Mouse (Mus musculus) testis, adult 2 months (tissue): ENCODE data around the gene Aff3. TPM values are rescaled to one million over a fixed set of nuclear protein-coding genes. Genes with fewer than 3 reads are reported as not detected.
"Not testable (repeated sequence)": the region's sequence is repeated elsewhere in the genome, so short reads cannot be mapped to it uniquely, and the experiment has no call there.

Experiments used
- H3K27ac ChIP-seq: fragments of 200-500 bp; 2 replicates; pipeline ENCODE4 v1.5.1; 2012; ENCODE audit warnings: low read depth, low read length; ENCODE audit not compliant: control insufficient read depth, insufficient read depth
- H3K27me3 ChIP-seq: fragments of 200-500 bp; 2 replicates; pipeline ENCODE4 v1.6.1; 2012; ENCODE audit warnings: mild to moderate bottlenecking, low read length, moderate library complexity; ENCODE audit not compliant: control insufficient read depth, insufficient read depth
- H3K36me3 ChIP-seq: fragments of 200-500 bp; 2 replicates; pipeline ENCODE4 v1.6.1; 2012; ENCODE audit warnings: mild to moderate bottlenecking, low read length; ENCODE audit not compliant: control insufficient read depth, insufficient read depth
- H3K4me1 ChIP-seq: fragments of 200-500 bp; 2 replicates; pipeline ENCODE4 v1.6.1; 2012; ENCODE audit warnings: low read length; ENCODE audit not compliant: control insufficient read depth, insufficient read depth
- H3K4me3 ChIP-seq: fragments of 200-500 bp; 2 replicates; pipeline ENCODE4 v1.5.1; 2012; ENCODE audit warnings: low read depth, mild to moderate bottlenecking, low read length, moderate library complexity, mixed read lengths; ENCODE audit not compliant: control insufficient read depth
- CTCF ChIP-seq: fragments of 200-500 bp; IDR thresholded peaks from 2 replicates; pipeline ENCODE4 v1.5.1; 2012; ENCODE audit warnings: low read depth, mild to moderate bottlenecking, inconsistent platforms, low read length, moderate library complexity; ENCODE audit not compliant: control insufficient read depth, insufficient read depth, insufficient replicate concordance
- POLR2A ChIP-seq: fragments of 200-500 bp; IDR thresholded peaks from 2 replicates; pipeline ENCODE4 v1.6.1; 2012; ENCODE audit warnings: low read depth, mild to moderate bottlenecking, inconsistent platforms, low read length, moderate library complexity; ENCODE audit not compliant: control insufficient read depth
- polyA plus RNA-seq: library from polyadenylated mRNA; depleted of rRNA; stranded (reverse); fragments of >200 nt; gene quantifications from 2 replicates; pipeline ENCODE4 v1.2.3, GENCODE M21; 2012

The Aff3 gene
- polyA plus RNA-seq, 1 experiment = 8.1 TPM

- H3K27me3 ChIP-seq = no peaks in the 10 kb centered on the region
- H3K36me3 ChIP-seq = no peaks in the 10 kb centered on the region
- H3K4me1 ChIP-seq = no peaks in the 10 kb centered on the region
- no peak overlapping the region for H3K4me3 ChIP-seq
- no peak overlapping the region for H3K27ac ChIP-seq
- TF ChIP-seq CTCF (no peak), POLR2A (no peak)
Observed at GRCm38 (mm10) chr1:38441800-38442199, 223.0 kb downstream of the Aff3 start.

- TF ChIP-seq POLR2A (no peak), CTCF (no peak)
- H3K27ac ChIP-seq = no peak overlapping the region
- H3K27me3 ChIP-seq = no peaks in the 10 kb centered on the region
- H3K4me1 ChIP-seq = no peaks in the 10 kb centered on the region
- no peaks in the 10 kb centered on the region for H3K36me3 ChIP-seq
- H3K4me3 ChIP-seq = no peak overlapping the region
Observed at GRCm38 (mm10) chr1:38440471-38440815, 224.3 kb downstream of the Aff3 start.

GRCm38 (mm10) chr1:38439751-38440470 is 224.8 kb downstream of the Aff3 start:
- Histone ChIP-seq H3K4me1 (no peaks in the 10 kb centered on the region), H3K4me3 (no peak overlapping the region), H3K36me3 (no peaks in the 10 kb centered on the region), H3K27ac (no peak overlapping the region), H3K27me3 (no peaks in the 10 kb centered on the region)
- TF ChIP-seq POLR2A = no peak

- TF ChIP-seq CTCF (no peak), POLR2A (no peak)
- Histone ChIP-seq H3K27me3 (no peaks in the 10 kb centered on the region), H3K4me1 (no peaks in the 10 kb centered on the region), H3K27ac (no peak overlapping the region), H3K4me3 (no peak overlapping the region), H3K36me3 (no peaks in the 10 kb centered on the region)
Observed at GRCm38 (mm10) chr1:38438447-38438846, 226.3 kb downstream of the Aff3 start.

GRCm38 (mm10) chr1:38437671-38438070 is 227.1 kb downstream of the Aff3 start:
- Histone ChIP-seq H3K4me1 (no peaks in the 10 kb centered on the region), H3K27me3 (no peaks in the 10 kb centered on the region), H3K4me3 (no peak overlapping the region), H3K27ac (no peak overlapping the region), H3K36me3 (no peaks in the 10 kb centered on the region)
- TF ChIP-seq POLR2A (no peak), CTCF (no peak)

GRCm38 (mm10) chr1:38436471-38437340 is 228.0 kb downstream of the Aff3 start:
- no peaks in the 10 kb centered on the region for H3K27me3 ChIP-seq
- no peak for TF ChIP-seq POLR2A
- no peak for TF ChIP-seq CTCF
- no peaks in the 10 kb centered on the region for H3K4me1 ChIP-seq
- H3K4me3 ChIP-seq = no peak overlapping the region
- no peaks in the 10 kb centered on the region for H3K36me3 ChIP-seq
- no peak overlapping the region for H3K27ac ChIP-seq

- H3K4me3 ChIP-seq, H3K36me3 ChIP-seq, H3K4me1 ChIP-seq, H3K27me3 ChIP-seq, H3K27ac ChIP-seq: not testable (repeated sequence)
Observed at GRCm38 (mm10) chr1:38430311-38430710, 234.4 kb downstream of the Aff3 start.
